ENCODE assay signal across 8 mouse cellular contexts in genomic region chr6:30723331-30723730, GRCm38 (mm10). TPM values are rescaled to one million over a fixed set of nuclear protein-coding genes. Genes with fewer than 3 reads are reported as not detected.
A peak's percentile ranks its signal among the peaks of the same experiment; 100 is the strongest.
DNase-seq lines count a peak whose midpoint lies in the region; ATAC-seq and TF ChIP-seq lines count a peak whose summit lies in the region.

Gene Mest, plus strand, starts transcription at chr6:30723547.

- no peaks in the 10 kb centered on the region for H3K36me3 ChIP-seq in thymus, adult 2 months (ENCODE audit: control insufficient read depth, insufficient read depth, low read length)
- no peaks in the 10 kb centered on the region for H3K36me3 ChIP-seq in neural tube, embryonic 13.5 days

- no peak for DNase-seq in adrenal gland, adult 18-20 months (ENCODE audit: low spot score in 2 of 2)
- no peak for DNase-seq in adrenal gland, adult (ENCODE audit: inconsistent age in 2 of 2, low spot score in 1 of 2)
- no peak for DNase-seq in thymus, adult 2 months
- no peak for DNase-seq in thymus, postnatal 10 days (ENCODE audit: low spot score in 2 of 2)
- no peak for DNase-seq in layer of hippocampus, postnatal 36 days
- no peak for DNase-seq in spleen, postnatal 14 days (ENCODE audit: low spot score in 2 of 2)

- ATAC-seq in neural tube, embryonic 13.5 days (ENCODE audit: low read depth), result no peak
- ATAC-seq in megakaryocyte progenitor cell, adult 5-6 weeks (replicated peaks; ENCODE audit: poor library complexity), result no peak

- WGBS in thymus, adult 2 months, result 91% methylated on average over 7 of the region's 7 CpGs
- 71% methylated on average over 7 of the region's 7 CpGs for WGBS in neural tube, embryonic 13.5 days

- no peaks in the 10 kb centered on the region for H3K27me3 ChIP-seq in thymus, adult 2 months (ENCODE audit: control insufficient read depth, insufficient read depth, low read length)
- H3K27me3 ChIP-seq in neural tube, embryonic 13.5 days, result no peaks in the 10 kb centered on the region

- no peaks in the 10 kb centered on the region for H3K9me3 ChIP-seq in neural tube, embryonic 13.5 days

- TF ChIP-seq CTCF in thymus, adult 2 months (IDR thresholded peaks at IDR 0.05; ENCODE audit: borderline replicate concordance, control insufficient read depth, extremely low read depth, insufficient read depth, low read length, poor library complexity), result no peak

- H3K4me2 ChIP-seq in neural tube, embryonic 13.5 days, result no peak within 1 kb of the TSS

- no peak within 1 kb of the TSS for H3K27ac ChIP-seq in thymus, adult 2 months (ENCODE audit: control insufficient read depth, insufficient read depth, low read length)
- peak within 1 kb of the TSS; percentile 54 for H3K27ac ChIP-seq in neural tube, embryonic 13.5 days (replicated peaks)

- H3K4me3 ChIP-seq in thymus, adult 2 months (ENCODE audit: control insufficient read depth, insufficient read depth, low read length), result no peak within 1 kb of the TSS
- H3K4me3 ChIP-seq in neural tube, embryonic 13.5 days, result no peak within 1 kb of the TSS

- no peak for TF ChIP-seq POLR2A in thymus, adult 2 months (IDR thresholded peaks at IDR 0.05; ENCODE audit: control insufficient read depth, extremely low read depth, insufficient read depth, low read length, poor library complexity)

- H3K9ac ChIP-seq in neural tube, embryonic 13.5 days, result no peak within 1 kb of the TSS

- no peaks in the 10 kb centered on the region for H3K4me1 ChIP-seq in thymus, adult 2 months (replicated peaks; ENCODE audit: control insufficient read depth, insufficient read depth, low read length)
- peaks cover 16% of the 10 kb centered on the region for H3K4me1 ChIP-seq in neural tube, embryonic 13.5 days (replicated peaks)

RNA-seq across cellular contexts. Expression of gene Mest, which starts in this region (rescaled TPM):
- total RNA-seq in adrenal gland, adult 18-20 months (2021), result 10 to 100 TPM; 27.9 to 28.8 TPM
- 7.2 and 13.3 TPM in 2 replicates for polyA plus RNA-seq in thymus, adult 2 months (2012; rRNA removed)
- total RNA-seq in layer of hippocampus, postnatal 36 days (2021), result 10 to 100 TPM; 48.4 to 52.7 TPM
- 431 and 546 TPM in 2 replicates for polyA plus RNA-seq in neural tube, embryonic 13.5 days (2015; fragmentation: Nextera tagmentation; extraction: Ambion mirVana)
- total RNA-seq in megakaryocyte progenitor cell, adult 5-6 weeks (2015), result not detected in 2 replicates
- 0.12 TPM in 1 of 2 replicates, not detected in the other for total RNA-seq in megakaryocyte progenitor cell, adult 5-6 weeks (2017)

Comparison
In these comparisons a context has a peak if more than half of its experiments do, and no peak if none do; other contexts are left out.
1. RNA of gene Mest (total RNA-seq): 48.4 to 52.7 TPM in layer of hippocampus, postnatal 36 days and 27.9 to 28.8 TPM in adrenal gland, adult 18-20 months; 0.12 TPM in megakaryocyte progenitor cell, adult 5-6 weeks; every median in the first group is over 10 times any median in the second.
2. RNA of gene Mest (polyA plus RNA-seq): 431 to 546 TPM in neural tube, embryonic 13.5 days; 7.2 to 13.3 TPM in thymus, adult 2 months; every median in the first group is over 10 times any median in the second.